ENCODE assay signal across 22 mouse cellular contexts in genomic region chr11:52610681-52611165, GRCm38 (mm10).
DNase-seq lines count a peak whose midpoint lies in the region; TF ChIP-seq lines count a peak whose summit lies in the region.
"Had no signal": no experiment of that assay in that cellular context is flagged by ENCODE, and none has a peak within 500 bp of the region (broad histone marks: within the 10 kb centered on the region; RNA-seq: fewer than 3 reads in every experiment).

No protein-coding gene starts in this region.

- H3K27me3 ChIP-seq in thymus, adult 2 months (ENCODE audit: control insufficient read depth, insufficient read depth, low read length): no peaks in the 10 kb centered on the region
- H3K27me3 ChIP-seq: embryonic facial prominence, embryonic 13.5 days; embryonic facial prominence, embryonic 15.5 days; forebrain, embryonic 12.5 days had no signal

- intact Hi-C loops in heart, postnatal 10 days (cut with DNase I): no loop called here

- H3K4me1 ChIP-seq in thymus, adult 2 months (replicated peaks; ENCODE audit: control insufficient read depth, insufficient read depth, low read length): no peaks in the 10 kb centered on the region; the same call in 1 of the 2 replicates
- H3K4me1 ChIP-seq: embryonic facial prominence, embryonic 13.5 days; embryonic facial prominence, embryonic 15.5 days; forebrain, embryonic 10.5 days; forebrain, embryonic 12.5 days had no signal

- peak; percentile 63 for DNase-seq in thymus, postnatal 0 days (ENCODE audit: low spot score)
- no peak for DNase-seq in thymus, adult 2 months
- DNase-seq in ES-CJ7 (ENCODE audit: low read depth, low spot score) (peak; percentile 48), R1 (ENCODE audit: low read depth, low spot score) (peak; percentile 92)
- DNase-seq in cerebellum, adult 11 months: no peak
- DNase-seq in heart, postnatal 10 days: no peak
- DNase-seq: adrenal gland, adult 8-10 months; adrenal gland, postnatal 14 days; adrenal gland, postnatal 36 days; B cell, adult 2 months; cerebellum, adult 18-20 months; cerebellum, adult 8-10 months; cerebellum, adult 9-11 months; cerebellum, postnatal 14 days; cerebellum, postnatal 36 days; embryo, embryonic 11 days had no signal

- no peak overlapping the region for H3K27ac ChIP-seq in thymus, adult 2 months (ENCODE audit: control insufficient read depth, insufficient read depth, low read length)
- H3K27ac ChIP-seq: embryonic facial prominence, embryonic 13.5 days; embryonic facial prominence, embryonic 15.5 days; forebrain, embryonic 10.5 days; forebrain, embryonic 12.5 days had no signal

- no peak for TF ChIP-seq CTCF in thymus, adult 2 months (IDR thresholded peaks at IDR 0.05; ENCODE audit: borderline replicate concordance, control insufficient read depth, extremely low read depth, insufficient read depth, low read length, poor library complexity)

- TF ChIP-seq POLR2A in thymus, adult 2 months (IDR thresholded peaks at IDR 0.05; ENCODE audit: control insufficient read depth, extremely low read depth, insufficient read depth, low read length, poor library complexity): no peak

- WGBS in thymus, adult 2 months: 68% methylated on average over 1 of the region's 1 CpGs

- no peaks in the 10 kb centered on the region for H3K36me3 ChIP-seq in thymus, adult 2 months (ENCODE audit: control insufficient read depth, insufficient read depth, low read length)
- H3K36me3 ChIP-seq: embryonic facial prominence, embryonic 13.5 days; embryonic facial prominence, embryonic 15.5 days; forebrain, embryonic 10.5 days; forebrain, embryonic 12.5 days; G1E had no signal

- H3K4me3 ChIP-seq in thymus, adult 2 months (ENCODE audit: control insufficient read depth, insufficient read depth, low read length): no peak overlapping the region
- H3K4me3 ChIP-seq: embryonic facial prominence, embryonic 13.5 days; embryonic facial prominence, embryonic 15.5 days; erythroblast, embryonic 14.5 days; forebrain, embryonic 10.5 days; forebrain, embryonic 12.5 days had no signal

Comparison
In these comparisons a context has a peak if more than half of its experiments do, and no peak if none do; other contexts are left out.
1. DNase-seq: peak in thymus, postnatal 0 days (single experiment), ES-CJ7 (single experiment) and R1 (single experiment); none in thymus, adult 2 months (single experiment), cerebellum, adult 11 months (single experiment) and heart, postnatal 10 days (0 of 2).